Comparison of ENCODE assay signal across 8 mouse cellular contexts in the genomic region with DNA sequence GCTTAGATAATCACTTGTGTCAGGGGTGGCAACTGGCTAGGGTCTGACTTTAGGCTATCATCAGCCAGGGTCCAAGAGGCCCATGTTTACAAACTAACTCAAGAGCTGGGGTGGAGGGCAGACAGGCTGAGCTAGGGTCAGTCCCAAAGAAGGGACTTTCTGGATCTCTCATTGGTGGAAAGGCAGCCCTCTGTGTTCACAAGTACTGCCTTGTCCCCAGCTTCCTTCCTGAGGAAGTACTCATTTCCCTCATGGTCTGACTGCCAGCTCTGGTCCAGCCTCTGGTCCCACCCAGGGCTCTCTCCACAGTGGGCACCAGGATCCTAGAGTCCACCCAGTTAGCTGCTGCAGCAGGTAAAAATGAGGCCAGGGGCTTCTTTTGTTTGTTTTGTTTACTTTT. TPM values are rescaled to one million over a fixed set of nuclear protein-coding genes. Genes with fewer than 3 reads are reported as not detected.
A peak's percentile ranks its signal among the peaks of the same experiment; 100 is the strongest.
DNase-seq lines count a peak whose midpoint lies in the region; ATAC-seq lines count a peak whose summit lies in the region.

No protein-coding gene starts in this region.

- no peak overlapping the region for H3K9ac ChIP-seq in hindbrain, embryonic 13.5 days
- H3K9ac ChIP-seq in hindbrain, embryonic 14.5 days: no peak overlapping the region
- 0 out of 2 replicates have a peak overlapping the region, but pooled peaks have one; percentile 9 for H3K9ac ChIP-seq in kidney, embryonic 16.5 days (replicated peaks; ENCODE audit: low read length)

- peak overlapping the region; percentile 66 for H3K27ac ChIP-seq in hindbrain, embryonic 13.5 days
- H3K27ac ChIP-seq in hindbrain, embryonic 14.5 days: no peak overlapping the region
- peak overlapping the region; percentile 87 for H3K27ac ChIP-seq in kidney, embryonic 16.5 days (ENCODE audit: low read length)

- no peak overlapping the region for H3K4me2 ChIP-seq in hindbrain, embryonic 13.5 days
- no peak overlapping the region for H3K4me2 ChIP-seq in hindbrain, embryonic 14.5 days (replicated peaks)
- H3K4me2 ChIP-seq in kidney, embryonic 16.5 days (replicated peaks; ENCODE audit: low read depth, low read length): no peak overlapping the region

- H3K4me3 ChIP-seq in hindbrain, embryonic 13.5 days: no peak overlapping the region
- no peak overlapping the region for H3K4me3 ChIP-seq in hindbrain, embryonic 14.5 days (replicated peaks; ENCODE audit: low read length)
- H3K4me3 ChIP-seq in kidney, embryonic 16.5 days (ENCODE audit: low read length): no peak overlapping the region

- H3K4me1 ChIP-seq in hindbrain, embryonic 13.5 days (replicated peaks): no peaks in the 10 kb centered on the region
- no peaks in the 10 kb centered on the region for H3K4me1 ChIP-seq in hindbrain, embryonic 14.5 days (replicated peaks; ENCODE audit: control insufficient read depth, insufficient read depth, low read length)
- no peaks in the 10 kb centered on the region for H3K4me1 ChIP-seq in kidney, embryonic 16.5 days (ENCODE audit: insufficient read depth, low read length)

- no peaks in the 10 kb centered on the region for H3K9me3 ChIP-seq in hindbrain, embryonic 13.5 days
- no peaks in the 10 kb centered on the region for H3K9me3 ChIP-seq in hindbrain, embryonic 14.5 days (ENCODE audit: control insufficient read depth, low read length)
- H3K9me3 ChIP-seq in kidney, embryonic 16.5 days (ENCODE audit: low read length): no peaks in the 10 kb centered on the region

- peaks cover 62% of the 10 kb centered on the region for H3K36me3 ChIP-seq in hindbrain, embryonic 13.5 days
- H3K36me3 ChIP-seq in hindbrain, embryonic 14.5 days (replicated peaks; ENCODE audit: control insufficient read depth, insufficient read depth): peaks cover 52% of the 10 kb centered on the region
- peaks cover 40% of the 10 kb centered on the region for H3K36me3 ChIP-seq in kidney, embryonic 16.5 days (ENCODE audit: insufficient read depth, low read length)

- no peaks in the 10 kb centered on the region for H3K27me3 ChIP-seq in hindbrain, embryonic 13.5 days
- H3K27me3 ChIP-seq in hindbrain, embryonic 14.5 days (ENCODE audit: control insufficient read depth, insufficient read depth, low read length): no peaks in the 10 kb centered on the region
- H3K27me3 ChIP-seq in kidney, embryonic 16.5 days (ENCODE audit: insufficient read depth, low read length): no peaks in the 10 kb centered on the region

- DNase-seq in hindbrain, embryonic 14.5 days (ENCODE audit: low spot score): no peak
- DNase-seq in heart, adult 9 months (ENCODE audit: low spot score in 2 of 2): peak; percentile 75 to 88
- peak; percentile 84 for DNase-seq in lung, postnatal 25 days (ENCODE audit: low spot score)
- no peak for DNase-seq in urinary bladder, postnatal 10 days (ENCODE audit: low spot score)
- DNase-seq in B cell, adult 2 months: no peak

- ATAC-seq in hindbrain, embryonic 13.5 days (ENCODE audit: low FRiP score): no peak
- no peak for ATAC-seq in hindbrain, embryonic 14.5 days (ENCODE audit: low FRiP score)
- ATAC-seq in kidney, embryonic 16.5 days (ENCODE audit: low FRiP score, low TSS enrichment): peak; percentile 80
- ATAC-seq in CD4-positive, CD25-positive, alpha-beta regulatory T cell, adult 4 months: no peak

RNA-seq across cellular contexts. Expression of a gene that starts 60.0 kb away (rescaled TPM):
- polyA plus RNA-seq in hindbrain, embryonic 13.5 days (2015; fragmentation: Nextera tagmentation; extraction: Ambion mirVana): 173 TPM in 2 replicates
- polyA plus RNA-seq in hindbrain, embryonic 14.5 days (2014; fragmentation: Nextera tagmentation; extraction: Ambion mirVana): 126 TPM in 2 replicates
- 179 and 192 TPM in 2 replicates for polyA plus RNA-seq in kidney, embryonic 16.5 days (2015; fragmentation: Nextera tagmentation; extraction: Ambion mirVana)
- 100 to 1,000 TPM in 1 of 2 experiments, 10 to 100 TPM in 1; 96.3 to 125 TPM for polyA plus RNA-seq in CD4-positive, CD25-positive, alpha-beta regulatory T cell, adult 4 months (2017; shearing (Covaris generic))

Comparison
In these comparisons a context has a peak if more than half of its experiments do, and no peak if none do; other contexts are left out.
1. DNase-seq: peak in heart, adult 9 months (2 of 2) and lung, postnatal 25 days (single experiment); none in hindbrain, embryonic 14.5 days (single experiment), urinary bladder, postnatal 10 days (single experiment) and B cell, adult 2 months (0 of 2).